Mouse (Mus musculus): ENCODE results near the gene Serpinb11. TPM values are rescaled to one million over a fixed set of nuclear protein-coding genes. Genes with fewer than 3 reads are reported as not detected.

Gene Serpinb11
- total RNA-seq, 2 experiments from 2014 or later, result not detected

Other genes with a start within 250 kb of the Serpinb11 start
- not detected in 2 replicates for gene Serpinb3b, start 82.8 kb upstream of the Serpinb11 start, total RNA-seq (2015; ENCODE audit: low replicate concordance)
- gene Serpinb3b, start 82.8 kb upstream of the Serpinb11 start, total RNA-seq (2017; ENCODE audit: low replicate concordance), result not detected in 2 replicates
- not detected in 2 replicates for gene Serpinb3c, start 82.8 kb upstream of the Serpinb11 start, total RNA-seq (2015; ENCODE audit: low replicate concordance)
- not detected in 2 replicates for gene Serpinb3c, start 82.8 kb upstream of the Serpinb11 start, total RNA-seq (2017; ENCODE audit: low replicate concordance)
- not detected in 2 replicates for gene Serpinb7, start 38.5 kb downstream of the Serpinb11 start, total RNA-seq (2015; ENCODE audit: low replicate concordance)
- not detected in 2 replicates for gene Serpinb7, start 38.5 kb downstream of the Serpinb11 start, total RNA-seq (2017; ENCODE audit: low replicate concordance)
- 0.38 and 0.63 TPM in 2 replicates for gene Serpinb2, start 150.2 kb downstream of the Serpinb11 start, total RNA-seq (2015; ENCODE audit: low replicate concordance)
- gene Serpinb2, start 150.2 kb downstream of the Serpinb11 start, total RNA-seq (2017; ENCODE audit: low replicate concordance), result 0.51 and 1.7 TPM in 2 replicates
- not detected in 2 replicates for gene Serpinb8, start 228.8 kb downstream of the Serpinb11 start, total RNA-seq (2015; ENCODE audit: low replicate concordance)
- 0.17 TPM in 1 of 2 replicates, not detected in the other for gene Serpinb8, start 228.8 kb downstream of the Serpinb11 start, total RNA-seq (2017; ENCODE audit: low replicate concordance)